Mouse (Mus musculus): ENCODE data around the gene Fabp3. TPM values are rescaled to one million over a fixed set of nuclear protein-coding genes. Genes with fewer than 3 reads are reported as not detected.

Fabp3 gene
- polyA plus RNA-seq, 2 experiments = 41.6 to 47.3 TPM

GRCm38 (mm10) chr4:130352588-130352987, 44.2 kb downstream of the Fabp3 start:
- no peaks in the 10 kb centered on the region for H3K4me1 ChIP-seq (ENCODE audit: control insufficient read depth, insufficient read depth, low read length)
- H3K27me3 ChIP-seq (ENCODE audit: control insufficient read depth, insufficient read depth, low read length) = no peaks in the 10 kb centered on the region
- no peaks in the 10 kb centered on the region for H3K9me3 ChIP-seq (ENCODE audit: control insufficient read depth, low read length)
- H3K27ac ChIP-seq (replicated peaks; ENCODE audit: low read depth, low read length) = no peak overlapping the region
- no peak for TF ChIP-seq POLR2A (IDR thresholded peaks at IDR 0.05; ENCODE audit: borderline replicate concordance, extremely low read depth, insufficient read depth, insufficient read length)
- H3K4me2 ChIP-seq (replicated peaks; ENCODE audit: low read depth, low read length, severe bottlenecking) = no peak overlapping the region
- ATAC-seq (ENCODE audit: low FRiP score, low read depth) = no peak
- 86% methylated on average over 7 of the region's 7 CpGs for WGBS
- no peak overlapping the region for H3K9ac ChIP-seq (ENCODE audit: low read depth, low read length, severe bottlenecking)
- H3K4me3 ChIP-seq (replicated peaks; ENCODE audit: low read length) = no peak overlapping the region
- no peak for DNase-seq (ENCODE audit: low spot score)
- peaks cover 64% of the 10 kb centered on the region for H3K36me3 ChIP-seq (ENCODE audit: control insufficient read depth, insufficient read depth, low read length)

GRCm38 (mm10) chr4:130357946-130358345, 49.6 kb downstream of the Fabp3 start:
- no peak for TF ChIP-seq POLR2A (IDR thresholded peaks at IDR 0.05; ENCODE audit: borderline replicate concordance, extremely low read depth, insufficient read depth, insufficient read length)
- H3K36me3 ChIP-seq (ENCODE audit: control insufficient read depth, insufficient read depth, low read length) = peaks cover 12% of the 10 kb centered on the region
- no peak overlapping the region for H3K27ac ChIP-seq (replicated peaks; ENCODE audit: low read depth, low read length)
- no peak overlapping the region for H3K4me2 ChIP-seq (replicated peaks; ENCODE audit: low read depth, low read length, severe bottlenecking)
- DNase-seq (ENCODE audit: low spot score) = no peak
- no peaks in the 10 kb centered on the region for H3K27me3 ChIP-seq (ENCODE audit: control insufficient read depth, insufficient read depth, low read length)
- H3K9ac ChIP-seq (ENCODE audit: low read depth, low read length, severe bottlenecking) = no peak overlapping the region
- H3K9me3 ChIP-seq (ENCODE audit: control insufficient read depth, low read length) = no peaks in the 10 kb centered on the region
- ATAC-seq (ENCODE audit: low FRiP score, low read depth) = no peak
- H3K4me3 ChIP-seq (replicated peaks; ENCODE audit: low read length) = no peak overlapping the region
- peaks cover 14% of the 10 kb centered on the region for H3K4me1 ChIP-seq (ENCODE audit: control insufficient read depth, insufficient read depth, low read length)

GRCm38 (mm10) chr4:130359486-130360237, 51.3 kb downstream of the Fabp3 start, which contains the start of the genes Zcchc17 and Snrnp40:
Gene Zcchc17 (minus strand): TSS chr4:130359943.
Gene Snrnp40 (plus strand): TSS chr4:130360132.
- H3K27me3 ChIP-seq (ENCODE audit: control insufficient read depth, insufficient read depth, low read length) = no peaks in the 10 kb centered on the region
- ATAC-seq (ENCODE audit: low FRiP score, low read depth) (peak; percentile 100), DNase-seq (ENCODE audit: low spot score) (peak; percentile 100)
- TF ChIP-seq POLR2A (IDR thresholded peaks at IDR 0.05; ENCODE audit: borderline replicate concordance, extremely low read depth, insufficient read depth, insufficient read length) = peak; percentile 78; the same call in 1 of the 2 replicates
- under 1% methylated on average over 49 of the region's 49 CpGs for WGBS
- H3K27ac ChIP-seq (replicated peaks; ENCODE audit: low read depth, low read length) = peak within 1 kb of the TSS; percentile 69
- H3K36me3 ChIP-seq (ENCODE audit: control insufficient read depth, insufficient read depth, low read length) = peaks cover 15% of the 10 kb centered on the region
- peak within 1 kb of the TSS; percentile 89 for H3K9ac ChIP-seq (ENCODE audit: low read depth, low read length, severe bottlenecking)
- peak within 1 kb of the TSS; percentile 94 for H3K4me3 ChIP-seq (replicated peaks; ENCODE audit: low read length)
- H3K9me3 ChIP-seq (ENCODE audit: control insufficient read depth, low read length) = no peaks in the 10 kb centered on the region
- H3K4me1 ChIP-seq (ENCODE audit: control insufficient read depth, insufficient read depth, low read length) = peaks cover 14% of the 10 kb centered on the region
- peak within 1 kb of the TSS; percentile 79 for H3K4me2 ChIP-seq (replicated peaks; ENCODE audit: low read depth, low read length, severe bottlenecking)

- ATAC-seq (ENCODE audit: low FRiP score, low read depth) = peak; percentile 8; the same call in 1 of the 2 replicates
- no peak for DNase-seq (ENCODE audit: low spot score)
- H3K9ac ChIP-seq (ENCODE audit: low read depth, low read length, severe bottlenecking) = peak overlapping the region; percentile 89
- WGBS = under 1% methylated on average over 17 of the region's 19 CpGs
- H3K27me3 ChIP-seq (ENCODE audit: control insufficient read depth, insufficient read depth, low read length) = no peaks in the 10 kb centered on the region
- peaks cover 20% of the 10 kb centered on the region for H3K36me3 ChIP-seq (ENCODE audit: control insufficient read depth, insufficient read depth, low read length)
- no peaks in the 10 kb centered on the region for H3K9me3 ChIP-seq (ENCODE audit: control insufficient read depth, low read length)
- peak overlapping the region; percentile 76 for H3K4me2 ChIP-seq (replicated peaks; ENCODE audit: low read depth, low read length, severe bottlenecking)
- peak overlapping the region; percentile 69 for H3K27ac ChIP-seq (replicated peaks; ENCODE audit: low read depth, low read length)
- H3K4me3 ChIP-seq (replicated peaks; ENCODE audit: low read length) = peak overlapping the region; percentile 94
- H3K4me1 ChIP-seq (ENCODE audit: control insufficient read depth, insufficient read depth, low read length) = peaks cover 14% of the 10 kb centered on the region
- no peak for TF ChIP-seq POLR2A (IDR thresholded peaks at IDR 0.05; ENCODE audit: borderline replicate concordance, extremely low read depth, insufficient read depth, insufficient read length)
These were observed 51.8 kb downstream of the Fabp3 start for GRCm38 (mm10) chr4:130360238-130360590.

Other genes starting within 250 kb of the Fabp3 start
- gene Pef1, start 206.0 kb upstream of the Fabp3 start, polyA plus RNA-seq (2012; rRNA removed) = 55.8 and 71.7 TPM in 2 replicates
- 74.6 and 75.4 TPM in 2 replicates for gene Pef1, start 206.0 kb upstream of the Fabp3 start, polyA plus RNA-seq (2014; fragmentation: Nextera tagmentation; extraction: Ambion mirVana)
- 0.10 and 0.37 TPM in 2 replicates for gene Hcrtr1, start 169.2 kb upstream of the Fabp3 start, polyA plus RNA-seq (2012; rRNA removed)
- gene Hcrtr1, start 169.2 kb upstream of the Fabp3 start, polyA plus RNA-seq (2014; fragmentation: Nextera tagmentation; extraction: Ambion mirVana) = 0.08 TPM in 1 of 2 replicates, not detected in the other
- 19.9 and 23.9 TPM in 2 replicates for gene Tinagl1, start 133.5 kb upstream of the Fabp3 start, polyA plus RNA-seq (2012; rRNA removed)
- gene Tinagl1, start 133.5 kb upstream of the Fabp3 start, polyA plus RNA-seq (2014; fragmentation: Nextera tagmentation; extraction: Ambion mirVana) = 13.6 and 14.2 TPM in 2 replicates
- 0.03 and 0.04 TPM in 2 replicates for gene Gm853, start 86.2 kb upstream of the Fabp3 start, polyA plus RNA-seq (2012; rRNA removed)
- gene Gm853, start 86.2 kb upstream of the Fabp3 start, polyA plus RNA-seq (2014; fragmentation: Nextera tagmentation; extraction: Ambion mirVana) = not detected in 2 replicates
- 161 and 261 TPM in 2 replicates for gene Serinc2, start 29.4 kb upstream of the Fabp3 start, polyA plus RNA-seq (2012; rRNA removed)
- gene Serinc2, start 29.4 kb upstream of the Fabp3 start, polyA plus RNA-seq (2014; fragmentation: Nextera tagmentation; extraction: Ambion mirVana) = 150 and 186 TPM in 2 replicates
- 0.30 TPM in 1 of 2 replicates, not detected in the other for gene Gm10570, start 79 bp downstream of the Fabp3 start, polyA plus RNA-seq (2012; rRNA removed)
- not detected in 2 replicates for gene Gm10570, start 79 bp downstream of the Fabp3 start, polyA plus RNA-seq (2014; fragmentation: Nextera tagmentation; extraction: Ambion mirVana)
- 25.9 and 33.3 TPM in 2 replicates for gene Zcchc17, start 51.3 kb downstream of the Fabp3 start, polyA plus RNA-seq (2012; rRNA removed)
- 76.3 and 79.3 TPM in 2 replicates for gene Zcchc17, start 51.3 kb downstream of the Fabp3 start, polyA plus RNA-seq (2014; fragmentation: Nextera tagmentation; extraction: Ambion mirVana)
- 100 and 106 TPM in 2 replicates for gene Snrnp40, start 51.5 kb downstream of the Fabp3 start, polyA plus RNA-seq (2012; rRNA removed)
- gene Snrnp40, start 51.5 kb downstream of the Fabp3 start, polyA plus RNA-seq (2014; fragmentation: Nextera tagmentation; extraction: Ambion mirVana) = 137 and 141 TPM in 2 replicates